Mouse (Mus musculus) intestine, embryonic 15.5 days (tissue): ENCODE results near the gene Mtrex. TPM values are rescaled to one million over a fixed set of nuclear protein-coding genes. Genes with fewer than 3 reads are reported as not detected.

ENCODE experiments used
- ATAC-seq: fragments of 200-750 bp; cut with Nextera tagmentation; 2 replicates; pipeline ENCODE4 v1.8.0; 2017; ENCODE audit warnings: moderate TSS enrichment, moderate library complexity
- H3K27ac ChIP-seq: fragments of 300-500 bp; sonication (generic); 2 replicates; pipeline ENCODE4 v1.5.1; 2015; ENCODE audit warnings: mild to moderate bottlenecking, inconsistent platforms
- H3K27me3 ChIP-seq: fragments of 300-500 bp; sonication (generic); replicated peaks from 2 replicates; pipeline ENCODE4 v1.6.1; 2015; ENCODE audit warnings: inconsistent platforms
- H3K36me3 ChIP-seq: fragments of 300-500 bp; sonication (generic); 2 replicates; pipeline ENCODE4 v1.6.1; 2015; ENCODE audit warnings: inconsistent platforms
- H3K4me1 ChIP-seq: fragments of 300-500 bp; sonication (generic); replicated peaks from 2 replicates; pipeline ENCODE4 v1.6.1; 2015; ENCODE audit warnings: inconsistent platforms
- H3K4me2 ChIP-seq: fragments of 300-500 bp; sonication (generic); replicated peaks from 2 replicates; pipeline ENCODE4 v1.6.1; 2015; ENCODE audit warnings: mild to moderate bottlenecking, inconsistent platforms
- H3K4me3 ChIP-seq: fragments of 300-500 bp; sonication (generic); replicated peaks from 2 replicates; pipeline ENCODE4 v1.5.1; 2015; ENCODE audit warnings: inconsistent platforms
- H3K9ac ChIP-seq: fragments of 300-500 bp; sonication (generic); 2 replicates; pipeline ENCODE4 v1.6.1; 2015; ENCODE audit warnings: inconsistent platforms
- H3K9me3 ChIP-seq: fragments of 300-500 bp; sonication (generic); 2 replicates; pipeline ENCODE4 v1.6.1; 2016; ENCODE audit warnings: inconsistent platforms
- WGBS: fragments of 180-500 bp; shearing (Covaris S2); methylation state at CpG from one replicate; pipeline ENCODE4 v1.1.7; 2015; 5-methylcytosine and 5-hydroxymethylcytosine counted together
- polyA plus RNA-seq: library from polyadenylated mRNA; unstranded; fragments of >200 nt; fragmentation: Nextera tagmentation; extraction: Ambion mirVana; gene quantifications from 2 replicates; pipeline ENCODE4 v1.2.1, GENCODE M21; 2015

The Mtrex gene
- 54.2 and 60.4 TPM in 2 replicates for polyA plus RNA-seq

GRCm38 (mm10) chr13:112927287-112928001, at the start of gene Mtrex, which contains the start of gene Dhx29:
Gene Mtrex, minus strand, starts transcription at chr13:112927398.
Gene Dhx29, plus strand, starts transcription at chr13:112927454.
- peak within 1 kb of the TSS; percentile 87 for H3K27ac ChIP-seq
- H3K27me3 ChIP-seq: no peaks in the 10 kb centered on the region
- under 1% methylated on average over 57 of the region's 57 CpGs for WGBS
- peaks cover 12% of the 10 kb centered on the region for H3K4me1 ChIP-seq
- peak; percentile 99 for ATAC-seq
- H3K4me3 ChIP-seq: peak within 1 kb of the TSS; percentile 88
- no peaks in the 10 kb centered on the region for H3K9me3 ChIP-seq
- H3K9ac ChIP-seq: peak within 1 kb of the TSS; percentile 85
- H3K36me3 ChIP-seq: peaks cover 7% of the 10 kb centered on the region; the same call in 1 of the 2 replicates
- peak within 1 kb of the TSS; percentile 80 for H3K4me2 ChIP-seq

- Histone ChIP-seq H3K4me2 (peak overlapping the region; percentile 13; the same call in 1 of the 2 replicates), H3K9me3 (no peaks in the 10 kb centered on the region), H3K9ac (no peak overlapping the region), H3K27me3 (peaks cover 17% of the 10 kb centered on the region), H3K27ac (no peak overlapping the region), H3K4me3 (no peak overlapping the region), H3K4me1 (no peaks in the 10 kb centered on the region), H3K36me3 (no peaks in the 10 kb centered on the region)
- no peak for ATAC-seq
- WGBS: 37% methylated on average over 10 of the region's 10 CpGs
Observed at GRCm38 (mm10) chr13:112976720-112977119, 49.5 kb upstream of the Mtrex start.

DNA sequence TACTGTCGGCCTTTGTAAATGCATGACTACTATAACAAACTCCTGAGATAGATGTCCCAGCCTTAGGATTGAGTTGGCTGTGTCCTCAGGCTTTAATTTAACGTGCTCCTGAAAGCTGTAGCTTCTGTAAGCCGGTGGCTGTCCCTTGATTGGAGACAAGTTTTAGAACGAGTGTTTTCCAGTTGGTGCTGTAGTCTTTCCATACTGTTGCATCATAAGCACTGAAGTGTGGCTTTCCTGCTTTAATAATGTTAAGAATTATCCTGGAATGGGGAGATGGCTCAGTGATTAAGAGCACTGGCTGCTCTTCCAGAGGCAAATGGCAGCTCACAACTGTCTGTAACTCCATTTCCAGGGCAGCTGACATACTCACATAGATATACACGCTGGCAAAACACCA, 40.1 kb upstream of the Mtrex start:
- no peaks in the 10 kb centered on the region for H3K4me1 ChIP-seq
- H3K9me3 ChIP-seq: no peaks in the 10 kb centered on the region
- no peak overlapping the region for H3K4me2 ChIP-seq
- no peak overlapping the region for H3K27ac ChIP-seq
- H3K4me3 ChIP-seq: no peak overlapping the region
- peaks cover 2% of the 10 kb centered on the region for H3K36me3 ChIP-seq
- no peak for ATAC-seq
- H3K9ac ChIP-seq: no peak overlapping the region
- WGBS: 92% methylated on average over 5 of the region's 5 CpGs
- H3K27me3 ChIP-seq: no peaks in the 10 kb centered on the region

- ATAC-seq: no peak
- H3K27me3 ChIP-seq: no peaks in the 10 kb centered on the region
- H3K4me3 ChIP-seq: no peak overlapping the region
- H3K9ac ChIP-seq: no peak overlapping the region
- no peak overlapping the region for H3K4me2 ChIP-seq
- H3K27ac ChIP-seq: no peak overlapping the region
- no peaks in the 10 kb centered on the region for H3K9me3 ChIP-seq
- no peaks in the 10 kb centered on the region for H3K4me1 ChIP-seq
- WGBS: 87% methylated on average over 12 of the region's 12 CpGs
- peaks cover 2% of the 10 kb centered on the region for H3K36me3 ChIP-seq
Observed at GRCm38 (mm10) chr13:112964421-112964820, 37.2 kb upstream of the Mtrex start.

GRCm38 (mm10) chr13:112963081-112963480, 35.9 kb upstream of the Mtrex start:
- H3K36me3 ChIP-seq: peaks cover 2% of the 10 kb centered on the region
- H3K9ac ChIP-seq: no peak overlapping the region
- no peaks in the 10 kb centered on the region for H3K4me1 ChIP-seq
- H3K9me3 ChIP-seq: no peaks in the 10 kb centered on the region
- no peaks in the 10 kb centered on the region for H3K27me3 ChIP-seq
- H3K4me3 ChIP-seq: no peak overlapping the region
- H3K27ac ChIP-seq: no peak overlapping the region
- ATAC-seq: no peak
- H3K4me2 ChIP-seq: no peak overlapping the region
- WGBS: 79% methylated on average over 5 of the region's 5 CpGs

DNA sequence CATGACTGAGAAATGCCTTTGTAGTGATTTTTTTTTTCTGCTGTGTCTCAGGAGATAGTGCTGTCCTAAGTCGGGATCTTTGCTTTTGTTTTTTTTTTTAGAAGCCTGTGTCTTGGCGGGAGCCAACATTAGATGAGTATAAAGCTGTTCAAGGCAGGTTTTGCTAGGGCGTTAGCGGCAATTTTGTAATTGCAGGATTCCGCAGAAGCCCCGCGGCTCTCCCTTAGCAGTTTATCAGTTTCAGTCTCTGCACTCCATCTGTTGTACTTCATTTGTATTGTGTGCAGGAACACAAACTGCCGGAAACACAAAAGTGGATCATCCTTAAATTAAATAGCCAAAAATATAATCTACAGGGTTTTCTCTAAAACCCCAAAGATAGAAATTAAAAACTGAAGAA, 26.9 kb upstream of the Mtrex start:
- Histone ChIP-seq H3K4me3 (no peak overlapping the region), H3K9me3 (no peaks in the 10 kb centered on the region), H3K27ac (no peak overlapping the region), H3K4me1 (no peaks in the 10 kb centered on the region), H3K4me2 (no peak overlapping the region), H3K9ac (no peak overlapping the region), H3K27me3 (no peaks in the 10 kb centered on the region), H3K36me3 (peaks cover 6% of the 10 kb centered on the region)
- WGBS: 92% methylated on average over 8 of the region's 8 CpGs
- ATAC-seq: no peak

DNA sequence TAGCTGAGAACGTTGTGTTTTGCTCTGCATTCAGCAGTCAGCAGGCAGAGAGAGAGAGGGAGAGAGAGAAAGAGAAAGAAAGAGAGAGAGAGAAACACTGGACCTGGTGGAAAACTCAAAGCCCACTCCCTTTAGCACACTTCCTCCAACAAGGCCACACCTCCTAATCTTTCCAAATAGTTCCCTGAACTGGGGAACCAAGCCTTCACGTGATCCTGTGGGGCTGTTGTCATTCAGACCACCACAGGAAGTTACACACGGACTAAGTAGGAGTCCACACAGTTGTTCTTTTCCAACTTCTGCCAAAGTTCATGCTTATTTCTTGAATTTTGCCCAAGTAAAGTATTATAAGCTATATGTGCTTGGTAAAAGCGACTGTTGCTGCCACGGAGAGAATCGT, 18.7 kb upstream of the Mtrex start:
- H3K9me3 ChIP-seq: no peaks in the 10 kb centered on the region
- no peak overlapping the region for H3K4me3 ChIP-seq
- 88% methylated on average over 6 of the region's 6 CpGs for WGBS
- H3K4me2 ChIP-seq: no peak overlapping the region
- H3K27ac ChIP-seq: no peak overlapping the region
- H3K9ac ChIP-seq: no peak overlapping the region
- no peak for ATAC-seq
- H3K27me3 ChIP-seq: no peaks in the 10 kb centered on the region
- no peaks in the 10 kb centered on the region for H3K4me1 ChIP-seq
- peaks cover 14% of the 10 kb centered on the region; the same call in 1 of the 2 replicates for H3K36me3 ChIP-seq

DNA sequence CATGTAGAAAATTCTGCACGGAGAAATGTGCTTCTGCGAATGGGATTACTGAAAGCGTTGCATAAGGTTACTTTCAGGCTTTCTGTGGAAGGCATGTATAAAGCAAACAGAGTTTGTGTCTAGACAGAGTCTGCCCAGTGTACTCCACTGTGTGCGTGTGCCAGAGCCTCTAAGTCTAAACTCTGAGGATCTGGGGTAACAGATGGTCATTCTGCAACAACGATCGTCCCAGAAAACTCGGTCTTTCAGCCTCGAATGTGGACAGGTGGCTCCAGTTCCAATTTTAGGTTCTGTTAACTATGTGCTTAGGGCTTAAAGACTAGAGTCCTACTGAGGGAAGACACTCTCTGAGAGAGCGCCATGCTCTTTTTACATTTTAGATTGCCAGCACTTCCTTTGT, 18.1 kb upstream of the Mtrex start:
- ATAC-seq: no peak
- H3K9me3 ChIP-seq: no peaks in the 10 kb centered on the region
- peaks cover 14% of the 10 kb centered on the region; the same call in 1 of the 2 replicates for H3K36me3 ChIP-seq
- no peak overlapping the region for H3K4me3 ChIP-seq
- no peak overlapping the region for H3K27ac ChIP-seq
- H3K4me2 ChIP-seq: no peak overlapping the region
- H3K9ac ChIP-seq: no peak overlapping the region
- no peaks in the 10 kb centered on the region for H3K4me1 ChIP-seq
- no peaks in the 10 kb centered on the region for H3K27me3 ChIP-seq
- 94% methylated on average over 9 of the region's 9 CpGs for WGBS

- no peak for ATAC-seq
- no peaks in the 10 kb centered on the region for H3K27me3 ChIP-seq
- no peak overlapping the region for H3K4me3 ChIP-seq
- WGBS: 50% methylated on average over 15 of the region's 15 CpGs
- H3K4me2 ChIP-seq: no peak overlapping the region
- H3K9me3 ChIP-seq: no peaks in the 10 kb centered on the region
- H3K36me3 ChIP-seq: peaks cover 12% of the 10 kb centered on the region; the same call in 1 of the 2 replicates
- no peak overlapping the region for H3K27ac ChIP-seq
- no peak overlapping the region for H3K9ac ChIP-seq
- no peaks in the 10 kb centered on the region for H3K4me1 ChIP-seq
Observed at GRCm38 (mm10) chr13:112941879-112942330, 14.7 kb upstream of the Mtrex start.

GRCm38 (mm10) chr13:112938130-112938529, 10.9 kb upstream of the Mtrex start:
- WGBS: 95% methylated on average over 8 of the region's 8 CpGs
- ATAC-seq: no peak
- peaks cover 7% of the 10 kb centered on the region; the same call in 1 of the 2 replicates for H3K36me3 ChIP-seq

GRCm38 (mm10) chr13:112928038-112928668, 955 bp upstream of the Mtrex start:
- peak overlapping the region; percentile 87 for H3K27ac ChIP-seq
- peaks cover 7% of the 10 kb centered on the region; the same call in 1 of the 2 replicates for H3K36me3 ChIP-seq
- peak overlapping the region; percentile 85 for H3K9ac ChIP-seq
- 6% methylated on average over 8 of the region's 8 CpGs for WGBS
- peak overlapping the region; percentile 80 for H3K4me2 ChIP-seq
- H3K4me1 ChIP-seq: peaks cover 12% of the 10 kb centered on the region
- no peaks in the 10 kb centered on the region for H3K9me3 ChIP-seq
- no peaks in the 10 kb centered on the region for H3K27me3 ChIP-seq
- no peak for ATAC-seq
- H3K4me3 ChIP-seq: peak overlapping the region; percentile 88

More at GRCm38 (mm10) chr13:112938130-112938529, 10.9 kb upstream of the Mtrex start:
- no peak overlapping the region for H3K27ac ChIP-seq
- no peak overlapping the region for H3K9ac ChIP-seq
- no peaks in the 10 kb centered on the region for H3K27me3 ChIP-seq
- no peak overlapping the region for H3K4me2 ChIP-seq
- no peak overlapping the region for H3K4me3 ChIP-seq
- H3K4me1 ChIP-seq: no peaks in the 10 kb centered on the region
- no peaks in the 10 kb centered on the region for H3K9me3 ChIP-seq

GRCm38 (mm10) chr13:112926796-112927195, 402 bp downstream of the Mtrex start:
- WGBS: under 1% methylated on average over 19 of the region's 19 CpGs
- H3K27ac ChIP-seq: peak overlapping the region; percentile 87
- H3K4me2 ChIP-seq: peak overlapping the region; percentile 80
- peaks cover 7% of the 10 kb centered on the region; the same call in 1 of the 2 replicates for H3K36me3 ChIP-seq
- peaks cover 12% of the 10 kb centered on the region for H3K4me1 ChIP-seq
- peak; percentile 55 for ATAC-seq
- H3K4me3 ChIP-seq: peak overlapping the region; percentile 88
- no peaks in the 10 kb centered on the region for H3K27me3 ChIP-seq
- H3K9me3 ChIP-seq: no peaks in the 10 kb centered on the region
- H3K9ac ChIP-seq: peak overlapping the region; percentile 85
